Mouse (Mus musculus) frontal cortex, adult 2 months (tissue): ENCODE data around the gene Dclk3. TPM values are rescaled to one million over a fixed set of nuclear protein-coding genes. Genes with fewer than 3 reads are reported as not detected.

Experiments used
- DNase-seq, 2 experiments: peaks; one replicate each; pipeline ENCODE4 v3.0.0; 2022; ENCODE audit warnings: low spot score in 1 of 2; ENCODE audit errors: extremely low spot score in 1 of 2
- polyA plus RNA-seq: library from polyadenylated mRNA; depleted of rRNA; stranded (reverse); fragments of >200 nt; gene quantifications from 2 replicates; pipeline ENCODE4 v1.2.3, GENCODE M21; 2012; rRNA removed

The Dclk3 gene
- polyA plus RNA-seq, result 21.5 and 23.8 TPM in 2 replicates

DNA sequence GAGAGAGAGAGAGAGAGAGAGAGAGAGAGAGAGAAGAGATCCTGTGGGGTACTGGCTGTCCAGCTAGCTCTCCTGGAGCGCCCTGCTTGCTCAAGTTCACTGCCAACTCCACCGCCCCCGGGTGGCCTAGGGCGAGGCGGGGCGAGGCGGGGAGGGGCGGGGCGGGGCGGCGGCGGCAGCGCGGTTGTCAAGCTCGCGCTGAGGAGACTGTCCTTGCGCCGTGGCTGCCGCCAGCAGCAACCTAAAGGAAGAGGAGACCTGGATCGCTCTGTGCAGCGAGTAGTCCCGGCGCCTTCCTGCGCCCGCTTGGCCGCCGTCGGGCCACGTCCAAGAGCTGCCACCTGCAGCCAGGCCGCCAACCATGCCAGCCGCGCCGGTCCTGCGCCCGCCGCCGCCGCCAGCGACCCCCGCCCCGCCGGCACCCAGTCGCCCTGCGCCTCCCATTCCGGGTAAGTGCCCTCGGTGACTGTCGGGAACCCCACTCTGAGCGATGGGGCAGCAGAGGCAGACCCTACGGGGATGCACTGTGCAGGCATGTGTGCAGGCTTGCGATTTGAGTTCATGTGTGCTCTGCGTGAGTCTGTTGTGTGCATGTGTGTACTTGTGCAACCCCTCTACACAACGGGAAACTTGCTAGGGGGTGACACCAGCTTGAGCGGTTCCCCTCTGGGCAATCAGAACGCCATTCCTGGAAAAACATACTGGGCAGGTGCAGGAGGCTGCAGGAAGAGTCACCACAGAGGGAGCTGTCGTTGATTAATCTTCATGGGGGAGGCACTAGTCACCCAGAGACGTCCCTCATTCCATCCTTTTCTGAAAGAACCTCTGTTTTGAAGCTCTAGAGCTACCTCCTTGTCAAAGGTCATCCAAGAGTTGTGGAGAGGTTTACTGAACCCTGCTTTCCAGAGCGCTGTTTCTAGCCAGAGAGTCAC, at the start of gene Dclk3:
TSS of gene Dclk3 (plus strand) at position 178 of the 932 bp plus-strand sequence.
- DNase-seq, result no peak

DNA sequence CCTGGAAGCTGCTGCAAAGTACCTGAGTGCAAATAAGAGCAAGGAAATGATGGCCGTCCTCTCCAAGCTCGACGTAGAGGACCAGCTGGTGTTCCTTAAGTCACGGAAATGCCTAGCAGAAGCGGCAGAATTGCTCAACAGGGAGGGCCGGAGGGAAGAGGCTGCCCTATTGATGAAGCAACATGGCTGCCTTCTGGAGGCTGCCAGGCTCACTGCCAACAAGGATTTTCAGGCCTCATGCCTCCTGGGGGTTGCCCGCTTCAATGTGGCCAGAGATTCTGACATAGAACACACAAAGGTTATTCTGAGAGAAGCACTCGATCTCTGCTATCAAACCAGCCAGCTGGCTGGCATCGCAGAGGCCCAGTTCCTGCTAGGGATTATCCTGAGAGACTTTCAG, 48.9 kb upstream of the Dclk3 start:
- no peak for DNase-seq

DNA sequence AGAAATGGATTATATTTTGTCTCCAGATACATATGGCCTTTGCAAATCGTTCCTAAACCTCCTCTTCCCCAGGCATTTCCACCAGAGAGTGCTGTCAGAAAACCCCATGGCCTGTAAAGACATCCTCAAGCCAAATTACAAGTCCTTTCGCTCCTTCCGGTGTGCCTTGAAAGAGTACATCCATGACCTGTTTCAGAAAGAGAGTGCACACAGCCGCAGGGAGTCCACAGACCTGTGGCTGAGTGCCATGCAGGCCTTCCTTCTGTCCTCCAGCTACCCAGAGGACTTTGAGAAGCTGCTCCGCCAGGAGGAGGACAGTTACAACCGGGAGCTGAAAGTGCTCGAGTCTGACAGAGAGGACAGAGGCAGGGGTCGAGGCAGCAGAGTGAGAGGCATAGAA, 47.8 kb upstream of the Dclk3 start:
- no peak for DNase-seq

DNA sequence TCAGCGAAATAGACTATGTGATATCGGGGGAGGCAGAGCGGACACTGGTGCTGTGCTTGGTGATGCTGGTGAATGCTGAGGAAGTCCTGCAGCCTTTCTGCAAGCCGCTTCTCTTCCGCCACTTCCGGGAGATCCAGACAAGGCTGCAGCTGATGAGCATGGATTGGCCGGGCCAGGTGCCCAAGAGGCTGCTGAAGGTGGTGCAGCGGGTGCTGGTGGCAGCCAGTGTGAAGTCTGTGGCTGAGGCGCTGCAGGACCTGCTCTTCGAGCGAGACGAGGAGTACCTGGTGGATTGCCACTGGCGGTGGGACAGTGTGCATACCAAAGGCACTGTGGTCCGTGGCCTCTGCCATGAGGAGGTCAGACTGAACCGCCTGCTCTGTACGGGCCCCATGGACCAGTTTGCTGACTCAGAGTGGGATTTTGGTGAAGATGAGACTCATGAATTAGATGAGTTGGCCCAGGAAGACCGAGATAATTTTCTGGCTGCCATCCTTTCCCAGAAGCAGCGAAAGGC, 46.9 kb upstream of the Dclk3 start:
- DNase-seq, result no peak

DNA sequence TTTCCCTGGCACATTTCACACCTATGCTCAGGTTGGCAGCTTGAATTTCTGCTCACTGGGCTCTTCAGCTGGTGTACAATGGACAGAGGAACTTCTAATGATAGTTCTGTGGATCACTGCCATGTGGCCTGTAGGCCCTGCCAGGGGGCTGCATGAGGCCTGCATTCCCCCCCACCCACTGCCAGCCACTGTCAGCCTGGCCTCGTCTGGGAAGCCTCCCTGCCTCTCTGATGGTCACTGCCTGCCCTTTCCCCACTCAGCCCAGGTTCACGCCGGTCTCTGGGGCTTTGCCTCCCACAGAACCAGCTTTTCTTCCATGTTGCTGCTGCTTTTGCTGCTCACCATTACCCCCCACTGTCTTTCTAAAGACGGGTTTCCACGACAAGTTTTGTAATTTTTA, 43.6 kb upstream of the Dclk3 start:
- no peak for DNase-seq

DNA sequence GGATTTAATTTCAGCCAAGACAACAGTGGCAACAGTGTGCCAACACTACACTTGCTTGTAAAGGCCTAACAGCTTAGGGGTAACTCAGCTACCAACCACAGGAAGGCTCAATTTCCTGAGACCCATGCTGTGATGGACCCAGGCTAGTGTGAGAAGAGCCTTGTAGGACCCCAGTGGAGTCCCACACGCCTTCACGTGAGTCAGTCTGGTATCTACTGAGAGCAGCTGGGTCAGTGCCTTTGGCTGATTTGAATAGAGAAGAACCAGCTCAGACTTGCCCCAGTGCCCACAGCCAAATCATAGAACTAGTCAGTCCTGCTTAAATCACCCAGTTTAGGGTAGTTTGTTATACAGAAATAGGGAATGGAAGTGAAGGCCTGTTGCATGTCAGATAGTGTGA, 40.8 kb upstream of the Dclk3 start:
- no peak for DNase-seq

DNA sequence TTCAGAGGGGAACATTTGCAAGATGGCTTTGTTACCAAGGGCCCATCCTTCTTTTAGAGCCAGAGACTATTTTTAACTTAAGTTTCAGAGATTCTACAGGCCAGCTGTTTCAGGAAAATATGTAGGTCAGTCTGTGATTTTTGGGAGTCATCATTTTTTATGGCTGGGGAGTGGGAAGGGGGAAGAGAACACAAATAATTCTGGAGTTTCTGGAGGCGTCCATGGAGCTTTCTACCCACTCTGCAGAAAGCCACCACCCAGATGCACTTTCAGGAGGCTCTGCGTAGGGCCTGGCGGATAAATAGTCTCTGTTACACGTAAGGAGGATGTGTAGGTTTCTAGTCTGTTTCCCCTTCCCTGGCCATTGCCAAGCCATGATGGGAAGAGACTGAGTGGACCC, 38.8 kb upstream of the Dclk3 start:
- peak in 1 of 2 experiments; percentile 46 for DNase-seq

DNA sequence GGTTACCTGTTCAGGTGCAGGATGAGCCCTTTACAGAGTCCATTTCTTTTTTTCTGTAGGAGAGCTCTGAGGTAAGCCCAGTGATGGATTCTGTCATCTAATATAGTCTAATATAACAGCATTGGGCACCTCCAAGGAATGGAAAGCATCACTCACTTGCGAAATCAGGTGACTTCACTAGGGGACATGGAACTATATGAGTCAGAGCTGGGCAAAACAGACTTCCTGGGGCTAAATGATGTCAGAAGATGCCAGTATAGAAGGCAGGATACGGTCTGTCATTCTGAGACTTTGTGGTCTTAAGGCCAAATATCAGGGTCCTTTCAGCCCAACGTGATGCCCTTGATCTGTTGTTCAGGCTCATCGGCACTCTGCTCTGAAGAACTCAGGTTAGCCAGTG, 35.7 kb upstream of the Dclk3 start:
- no peak for DNase-seq

DNA sequence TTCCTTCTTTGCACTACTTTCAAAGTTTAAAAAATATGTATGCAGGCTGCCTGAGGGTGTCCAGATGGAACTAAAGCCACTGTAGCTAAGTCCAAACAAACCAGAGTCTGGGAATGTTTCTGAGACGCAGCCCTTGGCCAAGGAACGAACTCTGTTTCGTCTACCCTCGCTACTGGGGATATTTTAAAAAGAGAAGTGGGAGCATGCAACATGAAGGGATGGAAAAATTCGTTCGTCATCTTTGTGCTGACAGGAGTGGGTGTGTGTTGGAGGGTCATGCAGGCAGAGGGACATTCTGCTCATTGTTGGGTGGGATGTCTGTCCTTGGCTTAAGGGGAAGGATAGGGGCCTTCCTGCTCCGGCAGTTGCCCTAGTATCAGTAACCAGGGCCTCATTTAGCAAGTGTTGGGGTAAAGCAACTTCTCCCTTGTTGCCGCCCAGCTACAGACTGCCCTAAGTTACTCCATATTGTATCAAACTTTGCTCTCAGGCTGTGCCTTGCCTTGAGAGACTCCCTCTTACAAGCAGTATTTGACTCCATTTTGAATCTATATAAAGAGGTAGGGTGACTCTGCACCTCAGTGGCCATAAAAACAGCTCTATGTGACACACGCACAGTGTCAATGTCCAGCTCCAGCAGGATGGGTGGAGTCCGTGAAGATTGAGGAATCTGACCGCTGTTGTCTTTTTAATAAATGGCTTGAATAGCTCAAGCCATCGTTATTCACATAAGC, 34.4 kb upstream of the Dclk3 start:
- DNase-seq, result no peak

DNA sequence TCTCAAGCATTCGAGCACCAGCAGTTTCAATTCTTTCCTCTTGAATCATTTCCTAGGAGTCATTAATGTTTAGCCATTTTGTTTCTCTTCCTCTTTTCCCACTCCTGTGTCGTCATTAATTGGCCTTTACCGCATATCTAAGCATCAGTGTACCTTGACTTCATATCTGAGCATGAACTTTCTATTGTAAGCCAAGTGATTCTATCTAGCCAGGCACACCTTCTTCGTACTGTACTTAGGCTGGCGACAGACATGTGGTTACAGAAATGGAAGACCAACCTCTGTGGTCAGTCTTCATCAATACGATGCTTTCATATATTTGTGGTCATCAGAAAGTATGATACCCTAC, 33.8 kb upstream of the Dclk3 start:
- no peak for DNase-seq

DNA sequence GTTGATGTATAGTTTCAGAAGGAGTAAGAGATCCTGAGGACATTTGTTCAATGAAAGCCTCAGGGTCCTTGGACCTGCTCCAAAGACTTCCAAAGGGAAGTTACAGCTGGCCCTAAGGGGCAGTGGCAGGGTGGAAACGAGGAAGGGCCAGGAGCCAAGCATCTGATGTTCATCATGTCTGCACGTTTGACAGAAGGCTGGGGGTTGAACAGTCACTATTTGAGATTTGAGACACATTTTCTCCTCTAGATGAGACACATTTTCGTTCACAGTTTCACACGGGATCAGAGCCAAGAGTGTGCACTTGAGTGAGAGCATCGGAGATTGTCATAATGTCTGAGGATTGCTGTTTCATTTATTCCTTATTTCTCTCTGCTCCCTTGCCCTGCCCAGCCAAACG, 30.9 kb upstream of the Dclk3 start:
- no peak for DNase-seq

DNA sequence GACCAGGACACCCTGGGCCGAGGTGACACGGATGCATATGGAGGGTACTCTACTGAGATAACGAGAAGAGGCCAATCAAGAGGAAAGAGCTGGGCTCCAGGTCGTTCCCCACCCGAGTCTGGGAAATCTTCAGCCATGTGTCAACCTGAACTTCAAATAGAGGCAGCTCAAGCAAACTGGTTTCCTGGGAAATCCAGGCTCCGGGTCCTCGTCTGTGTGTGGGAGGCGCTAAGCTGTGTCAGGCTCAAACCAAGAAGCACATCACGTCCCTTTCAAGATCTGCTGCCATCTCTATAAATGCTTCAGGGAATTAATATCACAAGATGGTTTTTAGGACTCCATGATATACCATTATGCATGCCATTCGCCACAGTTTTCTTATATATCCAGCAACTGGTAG, 30.5 kb upstream of the Dclk3 start:
- DNase-seq, result peak in 1 of 2 experiments; percentile 60

DNA sequence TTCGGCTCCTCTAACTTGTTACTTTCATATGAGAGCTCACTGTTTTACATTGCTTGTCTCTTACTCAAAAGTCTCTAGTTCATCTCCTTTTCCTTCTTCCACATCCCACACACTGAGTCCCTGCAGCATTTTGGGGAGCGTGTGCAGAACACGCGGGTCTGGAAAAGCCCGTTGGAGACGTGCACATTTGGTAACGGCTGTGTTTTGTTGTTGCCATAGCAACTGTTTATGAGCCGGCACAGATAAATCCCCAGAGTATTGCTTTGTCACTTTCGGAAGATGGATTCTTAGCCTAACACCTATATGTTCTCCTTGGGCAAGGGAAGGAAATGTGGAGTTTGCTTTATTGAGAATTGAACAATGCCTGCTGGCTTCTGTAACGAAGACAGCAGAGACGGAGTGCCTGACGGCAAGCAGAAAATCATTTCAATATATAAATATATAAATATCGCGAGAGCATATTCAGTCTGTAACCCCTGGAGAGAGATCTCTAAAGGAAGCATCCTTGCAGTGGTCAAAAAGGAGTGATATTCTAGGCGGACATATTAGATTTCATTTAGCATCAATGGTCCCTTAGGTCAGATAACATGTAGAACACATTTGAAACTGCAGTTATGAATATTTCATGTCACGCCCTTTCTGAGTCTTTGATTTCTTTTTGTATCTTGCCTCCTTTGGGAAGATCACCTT, 26.3 kb upstream of the Dclk3 start:
- peak; percentile 64 to 76 for DNase-seq

DNA sequence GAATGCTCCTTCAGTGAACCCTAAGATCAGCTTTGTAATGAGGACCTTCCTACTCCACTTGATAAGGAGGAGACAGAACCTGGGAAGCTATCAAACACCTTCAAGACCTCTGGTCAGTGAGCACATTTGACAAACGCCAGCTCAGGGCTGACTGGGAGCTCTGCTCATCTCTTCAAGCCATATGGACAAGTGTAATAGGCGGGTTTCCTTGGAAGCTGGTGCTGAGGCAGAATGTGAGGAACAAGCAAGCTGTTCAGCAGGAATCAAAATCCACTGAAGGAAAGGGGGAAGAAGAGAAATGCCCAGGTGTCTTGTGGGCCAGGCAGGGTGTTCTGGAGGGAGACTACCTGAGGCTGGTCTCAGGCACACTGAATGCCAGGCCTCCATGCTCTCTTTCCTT, 17.0 kb upstream of the Dclk3 start:
- no peak for DNase-seq

DNA sequence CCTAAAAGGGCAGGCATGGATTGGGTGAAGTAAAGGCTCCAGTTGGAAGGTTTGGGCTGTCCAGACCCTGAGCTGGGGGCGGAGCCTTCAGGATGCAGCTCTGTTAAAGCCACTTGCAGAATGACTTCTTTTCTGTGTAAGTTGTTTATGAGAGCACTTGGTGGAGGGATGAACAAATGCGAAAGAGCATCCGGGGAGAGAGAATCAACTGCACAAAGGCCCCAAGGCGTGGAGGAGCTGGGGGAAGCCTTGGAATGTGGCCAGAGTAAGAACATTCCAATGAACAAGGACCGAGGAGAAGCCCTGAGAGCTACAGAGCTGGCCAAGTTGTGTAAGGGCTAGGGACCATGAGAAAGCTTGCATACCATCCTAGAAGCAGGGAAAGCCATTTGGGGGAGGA, 16.3 kb upstream of the Dclk3 start:
- DNase-seq, result no peak

DNA sequence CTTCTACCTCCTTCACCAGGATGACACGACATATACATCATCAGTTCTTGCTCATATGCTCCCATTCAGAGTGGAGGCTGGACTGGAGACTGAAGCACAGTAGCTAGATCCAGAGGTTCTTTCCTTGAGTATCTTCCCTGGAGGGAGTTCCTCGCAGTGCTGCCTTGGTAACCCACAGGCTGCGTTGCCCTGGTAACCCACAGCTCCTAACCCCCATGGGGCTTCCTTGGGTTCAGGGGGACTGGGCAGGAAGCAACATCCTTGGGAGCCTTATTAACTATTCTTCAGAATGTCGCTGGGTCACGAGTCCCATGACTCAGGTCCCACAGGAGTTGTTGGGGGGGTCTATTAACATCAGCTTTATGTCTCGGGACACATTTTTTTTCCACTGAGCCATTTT, 13.8 kb upstream of the Dclk3 start:
- no peak for DNase-seq

DNA sequence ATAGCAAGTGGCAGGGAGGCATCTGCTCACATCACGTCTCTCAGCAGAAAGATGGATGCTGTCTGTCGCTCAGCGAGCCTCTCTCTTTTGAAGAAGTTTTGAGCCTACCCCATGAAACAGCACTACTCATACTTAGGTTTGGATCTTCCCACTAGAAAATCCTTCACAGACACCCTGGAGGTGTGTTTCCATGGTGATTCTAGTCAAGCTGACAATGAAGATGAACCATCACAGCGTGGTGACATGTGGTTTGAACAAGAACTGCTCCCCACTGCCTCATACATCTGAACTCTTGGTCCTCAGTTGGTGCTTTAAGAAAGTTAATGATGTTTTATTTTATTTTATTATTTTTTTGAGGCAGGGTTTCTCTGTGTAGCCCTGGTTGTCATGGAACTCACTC, 12.9 kb upstream of the Dclk3 start:
- DNase-seq, result peak in 1 of 2 experiments; percentile 52

DNA sequence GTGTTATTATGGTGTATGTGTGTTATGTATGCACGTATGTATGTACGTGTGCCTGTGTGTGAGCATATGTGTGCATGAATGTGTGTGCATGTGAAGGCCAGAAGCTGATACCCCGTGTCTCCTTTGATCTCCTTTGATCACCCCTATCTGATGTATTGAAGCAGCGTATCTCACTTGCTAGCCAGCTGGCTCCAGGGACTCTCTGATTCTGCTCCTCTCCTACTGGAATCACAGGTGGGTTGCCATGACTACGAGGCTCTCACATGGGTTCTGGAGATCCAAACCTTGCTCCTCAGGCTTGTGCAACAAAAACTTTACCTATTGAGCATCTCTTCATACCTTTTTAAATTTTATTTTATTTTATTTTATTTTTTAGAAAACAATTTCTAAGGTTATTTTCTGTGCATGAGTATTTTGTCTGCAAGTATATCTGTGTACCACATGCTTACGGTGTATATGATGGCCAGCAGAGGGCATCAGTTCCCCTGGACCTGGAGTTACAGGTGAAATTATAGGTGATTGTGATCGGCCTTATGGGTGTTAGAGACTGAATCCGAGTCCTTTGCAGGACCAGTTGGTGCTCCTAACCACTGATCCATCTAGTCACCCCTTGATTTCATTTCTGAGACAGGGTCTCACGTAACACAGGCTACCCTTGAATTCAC, 10.9 kb upstream of the Dclk3 start:
- DNase-seq, result no peak

DNA sequence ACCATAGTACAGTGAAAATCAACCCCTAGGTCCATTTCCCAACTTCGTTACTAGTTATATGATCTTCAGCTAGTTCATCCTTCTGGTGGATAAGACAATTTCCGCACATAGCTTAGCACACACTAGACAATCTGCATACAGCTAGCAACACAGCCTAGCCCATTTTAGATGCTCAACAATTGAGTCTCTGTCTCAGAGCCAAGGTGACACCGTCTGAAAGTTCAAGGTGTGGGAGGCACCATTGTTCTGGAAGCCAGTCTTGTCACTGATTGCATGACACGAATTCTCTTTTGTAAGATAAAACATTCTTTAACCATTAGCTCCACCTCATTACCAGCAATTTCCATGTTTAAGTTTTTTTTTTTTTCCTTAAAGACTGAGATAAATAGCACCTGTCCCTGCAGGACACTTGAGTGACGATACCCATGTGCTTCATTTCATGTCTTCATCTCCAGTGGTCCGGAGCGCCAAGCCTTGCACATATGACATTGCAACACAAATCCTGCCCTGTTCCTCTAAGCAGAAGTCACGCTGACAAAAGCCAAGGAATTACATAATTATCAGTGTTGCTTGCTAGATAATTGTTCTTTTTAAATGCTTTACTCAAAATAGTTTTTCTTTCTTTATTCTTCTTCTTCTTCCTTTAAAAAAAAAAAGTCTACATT, 10.1 kb upstream of the Dclk3 start:
- DNase-seq, result no peak

DNA sequence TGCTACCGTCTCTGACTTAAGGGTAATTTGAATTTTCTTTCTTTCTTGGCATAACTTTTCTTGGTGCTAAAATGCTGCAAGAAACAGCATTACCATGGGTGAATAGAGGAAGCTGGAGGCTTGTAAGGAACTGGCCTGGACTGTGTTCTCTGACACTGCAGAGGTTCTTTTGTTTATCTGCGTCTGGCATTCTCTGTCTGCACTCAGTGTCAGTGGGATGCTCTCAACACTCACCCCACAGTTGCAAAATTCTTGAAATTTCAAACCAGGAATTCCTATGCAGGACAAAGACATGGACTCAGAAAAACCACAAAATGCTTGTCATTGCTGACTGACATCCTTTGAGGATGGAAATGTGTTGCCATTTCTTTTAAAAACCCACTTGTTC, 9.5 kb upstream of the Dclk3 start:
- DNase-seq, result no peak
